Mouse (Mus musculus): Measurements from ENCODE around the gene Mttp. TPM values are rescaled to one million over a fixed set of nuclear protein-coding genes. Genes with fewer than 3 reads are reported as not detected.

The Mttp gene
- polyA plus RNA-seq, 1 experiment from 2014 or later, result 7.9 TPM

GRCm38 (mm10) chr3:138162553-138163183 lies 17.9 kb upstream of the Mttp start:
- in situ Hi-C loops (cut with MboI; ENCODE audit: low pct_unique_long_range_greater_than_20kb), result no loop called here
- CTCF ChIA-PET, result interaction anchor here (1.7 kb wide), 1 partner anchor 12 kb away, joined by 6 read pairs; no protein-coding TSS in a partner anchor
- POLR2A ChIA-PET, result interaction anchor here (1.5 kb wide), 1 partner anchor 12 kb away, joined by 3 read pairs; no protein-coding TSS in a partner anchor
- ATAC-seq, result no peak
- no peaks in the 10 kb centered on the region for H3K27me3 ChIP-seq
- no peak for TF ChIP-seq CTCF (IDR thresholded peaks at IDR 0.05)
- no peak for DNase-seq (ENCODE audit: low read depth, low spot score)

GRCm38 (mm10) chr3:138161623-138162022 lies 16.9 kb upstream of the Mttp start:
- no peak for TF ChIP-seq CTCF (IDR thresholded peaks at IDR 0.05)
- POLR2A ChIA-PET, result interaction anchor here (1.5 kb wide), 1 partner anchor 13 kb away, joined by 3 read pairs; no protein-coding TSS in a partner anchor
- in situ Hi-C loops (cut with MboI; ENCODE audit: low pct_unique_long_range_greater_than_20kb), result no loop called here
- ATAC-seq (no peak), DNase-seq (ENCODE audit: low read depth, low spot score) (no peak)
- no peaks in the 10 kb centered on the region for H3K27me3 ChIP-seq
- CTCF ChIA-PET, result interaction anchor here (1.7 kb wide), 2 partner anchors 11 to 17 kb away, joined by 4 to 6 read pairs; partner anchors contain the start of gene Mttp

- H3K27me3 ChIP-seq, result no peaks in the 10 kb centered on the region
- no peak for TF ChIP-seq CTCF (IDR thresholded peaks at IDR 0.05)
- POLR2A ChIA-PET, result no interaction called here
- ATAC-seq (no peak), DNase-seq (ENCODE audit: low read depth, low spot score) (no peak)
- CTCF ChIA-PET, result interaction anchor here (4.0 kb wide), 1 partner anchor 12 kb away, joined by 14 read pairs; the partner anchor contains the start of gene Mttp
- in situ Hi-C loops (cut with MboI; ENCODE audit: low pct_unique_long_range_greater_than_20kb), result no loop called here
Observed at GRCm38 (mm10) chr3:138156651-138157050, 11.9 kb upstream of the Mttp start.

- ChIA-PET POLR2A (interaction anchor here (0.7 to 1.3 kb wide), 2 partner anchors 11 to 166 kb away, joined by 3 read pairs; no protein-coding TSS in a partner anchor), CTCF (interaction anchor here (1.3 to 4.0 kb wide), 2 partner anchors 10 to 164 kb away, joined by 4 to 14 read pairs; partner anchors contain the start of gene Mttp)
- no peak for TF ChIP-seq CTCF (IDR thresholded peaks at IDR 0.05)
- in situ Hi-C loops (cut with MboI; ENCODE audit: low pct_unique_long_range_greater_than_20kb), result no loop called here
- no peak for DNase-seq (ENCODE audit: low read depth, low spot score)
- ATAC-seq, result no peak
- no peaks in the 10 kb centered on the region for H3K27me3 ChIP-seq
Observed at GRCm38 (mm10) chr3:138155062-138155461, 10.3 kb upstream of the Mttp start.

GRCm38 (mm10) chr3:138148811-138149210 lies 4.0 kb upstream of the Mttp start:
- in situ Hi-C loops (cut with MboI; ENCODE audit: low pct_unique_long_range_greater_than_20kb), result loop anchor here (5.0 kb wide), 2 partner anchors 157 to 372 kb away; no protein-coding TSS in a partner anchor
- no peak for TF ChIP-seq CTCF (IDR thresholded peaks at IDR 0.05)
- ChIA-PET POLR2A (no interaction called here), CTCF (interaction anchor here (1.4 kb wide), 1 partner anchor 9 kb away, joined by 4 read pairs; no protein-coding TSS in a partner anchor)
- ATAC-seq (no peak), DNase-seq (ENCODE audit: low read depth, low spot score) (no peak)
- no peaks in the 10 kb centered on the region for H3K27me3 ChIP-seq

GRCm38 (mm10) chr3:138144060-138144641 lies 617 bp downstream of the Mttp start:
- CTCF ChIA-PET, result interaction anchor here (0.5 to 5.0 kb wide), 52 partner anchors 8 to 370 kb away, joined by 3 to 142 read pairs (median 4); partner anchors contain the start of genes Dapp1 and H2afz
- in situ Hi-C loops (cut with MboI; ENCODE audit: low pct_unique_long_range_greater_than_20kb), result loop anchor here (5.0 kb wide), 1 partner anchor 277 kb away; the partner anchor contains the start of gene Dnajb14
- TF ChIP-seq CTCF (IDR thresholded peaks at IDR 0.05), result no peak
- POLR2A ChIA-PET, result interaction anchor here (0.5 to 3.6 kb wide), 23 partner anchors 11 to 1201 kb away, joined by 3 to 24 read pairs (median 4); partner anchors contain the start of gene Dnajb14
- no peak for ATAC-seq
- H3K27me3 ChIP-seq, result no peaks in the 10 kb centered on the region
- no peak for DNase-seq (ENCODE audit: low read depth, low spot score)

GRCm38 (mm10) chr3:138143315-138144059 lies 1.3 kb downstream of the Mttp start, which contains the start of gene Trmt10a:
Gene Trmt10a, plus strand, starts transcription at chr3:138143448.
- H3K27me3 ChIP-seq, result no peaks in the 10 kb centered on the region
- ChIA-PET CTCF (interaction anchor here (0.7 to 5.0 kb wide), 22 partner anchors 9 to 364 kb away, joined by 3 to 142 read pairs (median 5); partner anchors contain the start of gene H2afz), POLR2A (interaction anchor here (0.5 to 3.6 kb wide), 18 partner anchors 15 to 563 kb away, joined by 3 to 24 read pairs (median 4); partner anchors contain the start of gene Dnajb14)
- DNase-seq (ENCODE audit: low read depth, low spot score) (peak; percentile 99), ATAC-seq (peak; percentile 89)
- in situ Hi-C loops (cut with MboI; ENCODE audit: low pct_unique_long_range_greater_than_20kb), result loop anchor here (5.0 kb wide), 1 partner anchor 276 kb away; the partner anchor contains the start of gene Dnajb14
- no peak for TF ChIP-seq CTCF (IDR thresholded peaks at IDR 0.05)

- ChIA-PET CTCF (interaction anchor here (1.2 to 3.8 kb wide), 8 partner anchors 9 to 363 kb away, joined by 3 to 42 read pairs (median 6); no protein-coding TSS in a partner anchor), POLR2A (interaction anchor here (0.8 to 3.6 kb wide), 6 partner anchors 79 to 298 kb away, joined by 3 to 24 read pairs (median 6); no protein-coding TSS in a partner anchor)
- in situ Hi-C loops (cut with MboI; ENCODE audit: low pct_unique_long_range_greater_than_20kb), result loop anchor here (5.0 kb wide), 1 partner anchor 276 kb away; the partner anchor contains the start of gene Dnajb14
- H3K27me3 ChIP-seq, result no peaks in the 10 kb centered on the region
- DNase-seq (ENCODE audit: low read depth, low spot score), result no peak
- TF ChIP-seq CTCF (IDR thresholded peaks at IDR 0.05), result no peak
- ATAC-seq, result no peak
Observed at GRCm38 (mm10) chr3:138142733-138143314, 1.9 kb downstream of the Mttp start.

GRCm38 (mm10) chr3:138142052-138142732 lies 2.6 kb downstream of the Mttp start:
- no peak for TF ChIP-seq CTCF (IDR thresholded peaks at IDR 0.05)
- ChIA-PET CTCF (interaction anchor here (1.2 to 2.5 kb wide), 2 partner anchors 45 to 151 kb away, joined by 5 to 16 read pairs; no protein-coding TSS in a partner anchor), POLR2A (interaction anchor here (0.8 to 1.1 kb wide), 2 partner anchors 82 to 297 kb away, joined by 3 to 5 read pairs; no protein-coding TSS in a partner anchor)
- no peaks in the 10 kb centered on the region for H3K27me3 ChIP-seq
- no peak for ATAC-seq
- in situ Hi-C loops (cut with MboI; ENCODE audit: low pct_unique_long_range_greater_than_20kb), result loop anchor here (5.0 kb wide), 1 partner anchor 275 kb away; the partner anchor contains the start of gene Dnajb14
- no peak for DNase-seq (ENCODE audit: low read depth, low spot score)

All from Patski (cell line).